Mouse (Mus musculus): Measurements from ENCODE around the gene Adgrb3.

DNA sequence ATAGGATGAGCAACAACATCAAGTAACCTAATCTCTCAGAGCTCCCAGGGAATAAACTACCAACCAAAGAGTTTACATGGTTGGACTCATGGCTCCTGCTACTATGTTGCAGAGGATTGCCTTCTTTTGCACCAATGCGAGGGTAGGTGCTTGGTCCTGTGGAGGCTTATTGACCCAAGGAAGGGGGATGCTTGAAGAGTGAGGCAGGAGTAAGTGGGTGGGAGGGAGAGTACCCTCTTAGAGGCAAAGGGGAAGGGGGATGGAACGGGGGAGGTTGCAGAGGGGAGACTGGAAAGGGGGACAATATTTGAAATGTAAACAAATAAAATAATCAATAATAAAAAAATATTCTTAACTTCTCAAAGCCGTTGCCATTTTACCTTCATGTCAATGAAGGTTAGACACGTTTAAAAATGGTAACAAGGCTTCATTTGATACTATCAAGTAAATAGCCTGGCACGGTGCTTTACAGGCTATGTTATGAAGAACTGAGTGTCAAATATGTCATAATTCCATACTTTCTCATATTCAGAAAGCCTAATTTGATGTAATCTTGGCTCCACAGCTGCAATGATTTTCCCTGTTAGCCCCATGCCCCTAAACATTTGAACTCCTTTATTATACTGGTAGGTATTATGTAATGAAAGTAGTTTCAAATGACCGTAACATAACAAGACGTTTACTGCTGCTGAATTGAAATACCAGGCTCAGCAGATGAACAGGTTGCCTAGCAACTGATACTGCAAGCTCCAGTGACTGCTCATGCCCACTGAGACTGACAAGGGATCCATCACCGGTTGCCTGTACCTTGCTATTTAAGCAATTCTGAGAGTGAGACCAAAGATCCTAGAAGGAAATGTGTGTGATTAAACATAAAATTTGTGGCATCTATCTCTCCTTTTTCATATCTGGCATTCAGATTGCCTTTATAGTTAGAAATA, 796.1 kb downstream of the Adgrb3 start:
- TF ChIP-seq CTCF (IDR thresholded peaks at IDR 0.05; ENCODE audit: borderline replicate concordance, insufficient read depth, low read depth, low read length): no peak
- no peak for TF ChIP-seq POLR2A (IDR thresholded peaks at IDR 0.05; ENCODE audit: borderline replicate concordance, insufficient read depth, low read length)
